Mouse (Mus musculus) hindbrain, postnatal 0 days (tissue): Measurements from ENCODE around the gene Orc5. TPM values are rescaled to one million over a fixed set of nuclear protein-coding genes. Genes with fewer than 3 reads are reported as not detected.
"Not testable (repeated sequence)": the region's sequence is repeated elsewhere in the genome, so short reads cannot be mapped to it uniquely, and the experiment has no call there.

Experiments used
- ATAC-seq: fragments of 200-750 bp; cut with Nextera tagmentation; 2 replicates; pipeline ENCODE4 v1.8.0; 2017; ENCODE audit warnings: mild to moderate bottlenecking, moderate TSS enrichment, moderate library complexity
- DNase-seq: peaks from one replicate; pipeline ENCODE4 v3.0.0-alpha.2; 2015; ENCODE audit warnings: low spot score
- H3K27ac ChIP-seq: fragments of 300-500 bp; sonication (generic); 2 replicates; pipeline ENCODE4 v1.5.1; 2014; ENCODE audit warnings: mild to moderate bottlenecking
- H3K27me3 ChIP-seq: fragments of 300-500 bp; sonication (generic); 2 replicates; pipeline ENCODE4 v1.6.1; 2014; ENCODE audit warnings: low read length, mixed read lengths; ENCODE audit not compliant: insufficient read depth
- H3K36me3 ChIP-seq: fragments of 300-500 bp; sonication (generic); 2 replicates; pipeline ENCODE4 v1.6.1; 2014; ENCODE audit warnings: low read length, mixed read lengths; ENCODE audit not compliant: insufficient read depth
- H3K4me1 ChIP-seq: fragments of 300-500 bp; sonication (generic); 2 replicates; pipeline ENCODE4 v1.6.1; 2014; ENCODE audit warnings: antibody characterized with exemption, low read length, mixed read lengths; ENCODE audit not compliant: insufficient read depth
- H3K4me2 ChIP-seq: fragments of 300-500 bp; sonication (generic); 2 replicates; pipeline ENCODE4 v1.6.1; 2014; ENCODE audit warnings: low read depth, mild to moderate bottlenecking, low read length, moderate library complexity, mixed read lengths
- H3K4me3 ChIP-seq: fragments of 300-500 bp; sonication (generic); 2 replicates; pipeline ENCODE4 v1.5.1; 2014; ENCODE audit warnings: low read length
- H3K9ac ChIP-seq: fragments of 300-500 bp; sonication (generic); replicated peaks from 2 replicates; pipeline ENCODE4 v1.6.1; 2014; ENCODE audit warnings: mild to moderate bottlenecking, low read length, moderate library complexity, mixed read lengths
- H3K9me3 ChIP-seq: fragments of 300-500 bp; sonication (generic); 2 replicates; pipeline ENCODE4 v1.6.1; 2016; ENCODE audit warnings: low read length, mixed read lengths
- CTCF ChIP-seq: IDR thresholded peaks from 2 replicates; pipeline ENCODE4 v1.5.1; 2016; ENCODE audit warnings: antibody characterized with exemption, control low read depth, low read depth
- WGBS: fragments of 180-500 bp; shearing (Covaris S2); extraction: QIAGEN DNeasy Blood & Tissue Kit; methylation state at CpG from one replicate; pipeline ENCODE4 v1.1.7; 2014; 5-methylcytosine and 5-hydroxymethylcytosine counted together
- polyA plus RNA-seq: library from polyadenylated mRNA; unstranded; fragments of >200 nt; fragmentation: Nextera tagmentation; extraction: Ambion mirVana; gene quantifications from 2 replicates; pipeline ENCODE4 v1.2.1, GENCODE M21; 2015
- total RNA-seq: library from RNA; depleted of rRNA; stranded (reverse); fragments of >200 nt; gene quantifications from 2 replicates; pipeline ENCODE4 v1.2.3, GENCODE M21; 2014

Gene Orc5
- total and polyA plus RNA-seq, 2 experiments from 2014 or later: 26.3 to 30.7 TPM

GRCm38 (mm10) chr5:22538996-22539600, 11.1 kb downstream of the Orc5 start:
- Histone ChIP-seq H3K36me3 (peaks cover 16% of the 10 kb centered on the region; the same call in 1 of the 2 replicates), H3K27me3 (no peaks in the 10 kb centered on the region), H3K4me2 (no peak overlapping the region), H3K4me3 (no peak overlapping the region), H3K27ac (no peak overlapping the region), H3K4me1 (no peaks in the 10 kb centered on the region), H3K9ac (no peak overlapping the region), H3K9me3 (no peaks in the 10 kb centered on the region)
- 78% methylated on average over 7 of the region's 7 CpGs for WGBS
- ATAC-seq: no peak
- no peak for TF ChIP-seq CTCF
- peak; percentile 3 for DNase-seq

- no peak overlapping the region for H3K9ac ChIP-seq
- 88% methylated on average over 1 of the region's 1 CpGs for WGBS
- H3K4me2 ChIP-seq: no peak overlapping the region
- no peak overlapping the region for H3K27ac ChIP-seq
- H3K9me3 ChIP-seq: no peaks in the 10 kb centered on the region
- DNase-seq: no peak
- TF ChIP-seq CTCF: no peak
- no peak for ATAC-seq
- no peaks in the 10 kb centered on the region for H3K27me3 ChIP-seq
- H3K4me3 ChIP-seq: no peak overlapping the region
- peaks cover 11% of the 10 kb centered on the region; the same call in 1 of the 2 replicates for H3K36me3 ChIP-seq
- H3K4me1 ChIP-seq: no peaks in the 10 kb centered on the region
Measured at GRCm38 (mm10) chr5:22536695-22537094, 13.5 kb downstream of the Orc5 start.

GRCm38 (mm10) chr5:22532571-22532970, 17.7 kb downstream of the Orc5 start:
- no peak for ATAC-seq
- H3K4me1 ChIP-seq: no peaks in the 10 kb centered on the region
- H3K36me3 ChIP-seq: peaks cover 10% of the 10 kb centered on the region
- H3K4me2 ChIP-seq: no peak overlapping the region
- no peak overlapping the region for H3K27ac ChIP-seq
- H3K4me3 ChIP-seq: no peak overlapping the region
- H3K27me3 ChIP-seq: no peaks in the 10 kb centered on the region
- no peak overlapping the region for H3K9ac ChIP-seq
- H3K9me3 ChIP-seq: no peaks in the 10 kb centered on the region
- TF ChIP-seq CTCF: no peak
- DNase-seq: no peak
- WGBS: 87% methylated on average over 5 of the region's 5 CpGs

GRCm38 (mm10) chr5:22522612-22523011, 27.6 kb downstream of the Orc5 start:
- WGBS: 81% methylated on average over 4 of the region's 4 CpGs

GRCm38 (mm10) chr5:22519708-22520107, 30.5 kb downstream of the Orc5 start:
- H3K9ac ChIP-seq: no peak overlapping the region
- no peak for DNase-seq
- H3K27me3 ChIP-seq: no peaks in the 10 kb centered on the region
- ATAC-seq: no peak
- H3K9me3 ChIP-seq: no peaks in the 10 kb centered on the region
- H3K4me1 ChIP-seq: no peaks in the 10 kb centered on the region
- H3K27ac ChIP-seq: no peak overlapping the region
- no peak overlapping the region for H3K4me2 ChIP-seq
- 0 out of 2 replicates have a peak, but pooled peaks cover 5% of the 10 kb centered on the region for H3K36me3 ChIP-seq
- no peak for TF ChIP-seq CTCF
- 94% methylated on average over 2 of the region's 2 CpGs for WGBS
- H3K4me3 ChIP-seq: no peak overlapping the region

More at GRCm38 (mm10) chr5:22522612-22523011, 27.6 kb downstream of the Orc5 start:
- TF ChIP-seq CTCF: no peak
- ATAC-seq (no peak), DNase-seq (no peak)
- H3K9ac ChIP-seq: no peak overlapping the region
- peaks cover 4% of the 10 kb centered on the region for H3K36me3 ChIP-seq
- no peak overlapping the region for H3K4me2 ChIP-seq
- no peak overlapping the region for H3K27ac ChIP-seq
- H3K9me3 ChIP-seq: no peaks in the 10 kb centered on the region
- no peaks in the 10 kb centered on the region for H3K27me3 ChIP-seq
- H3K4me3 ChIP-seq: no peak overlapping the region
- no peaks in the 10 kb centered on the region for H3K4me1 ChIP-seq

GRCm38 (mm10) chr5:22515745-22516144, 34.5 kb downstream of the Orc5 start:
- H3K4me2 ChIP-seq, H3K4me3 ChIP-seq, ATAC-seq, H3K9me3 ChIP-seq, H3K9ac ChIP-seq, H3K4me1 ChIP-seq, H3K36me3 ChIP-seq, H3K27me3 ChIP-seq, H3K27ac ChIP-seq: not testable (repeated sequence)
- peak; percentile 60 for TF ChIP-seq CTCF
- WGBS: 62% methylated on average over 4 of the region's 4 CpGs
- peak; percentile 73 for DNase-seq

GRCm38 (mm10) chr5:22514231-22514630, 36.0 kb downstream of the Orc5 start:
- not testable (repeated sequence) for H3K27me3 ChIP-seq, H3K27ac ChIP-seq, H3K36me3 ChIP-seq, DNase-seq, H3K4me2 ChIP-seq, H3K4me3 ChIP-seq, H3K4me1 ChIP-seq, ATAC-seq, H3K9me3 ChIP-seq, H3K9ac ChIP-seq
- no CpG with 5 or more reads among the region's 7 CpGs for WGBS

- DNase-seq, H3K9me3 ChIP-seq, H3K27me3 ChIP-seq, H3K4me1 ChIP-seq, H3K27ac ChIP-seq, H3K36me3 ChIP-seq, ATAC-seq, H3K4me2 ChIP-seq, H3K4me3 ChIP-seq, H3K9ac ChIP-seq: not testable (repeated sequence)
- no CpG with 5 or more reads among the region's 5 CpGs for WGBS
Measured at GRCm38 (mm10) chr5:22512579-22512978, 37.6 kb downstream of the Orc5 start.
